Comparison of ENCODE assay signal across 7 mouse cellular contexts in the genomic region with DNA sequence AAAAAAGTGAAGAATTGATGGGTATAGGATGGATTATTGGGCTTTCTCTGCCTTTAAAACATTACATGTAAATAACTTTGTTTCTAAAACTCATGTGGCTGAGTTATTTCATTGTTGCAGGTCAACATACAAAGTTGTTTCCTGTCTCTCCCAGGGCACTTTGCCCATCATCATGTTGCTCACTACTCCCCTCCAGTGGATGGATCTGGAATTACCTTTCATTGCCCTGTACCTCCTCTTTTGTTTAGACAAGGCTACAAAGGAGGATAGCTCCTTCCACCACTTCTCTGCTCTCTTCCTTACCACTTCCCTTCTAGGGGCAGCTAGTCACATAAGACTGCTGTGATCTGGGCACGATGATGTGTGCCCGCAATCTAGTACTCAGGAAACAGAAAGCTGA. TPM values are rescaled to one million over a fixed set of nuclear protein-coding genes. Genes with fewer than 3 reads are reported as not detected.
A peak's percentile ranks its signal among the peaks of the same experiment; 100 is the strongest.
DNase-seq lines count a peak whose midpoint lies in the region; ATAC-seq and TF ChIP-seq lines count a peak whose summit lies in the region.

No protein-coding gene starts in this region.

- H3K27ac ChIP-seq in MEL (ENCODE audit: control insufficient read depth, low read depth, low read length): no peak overlapping the region
- no peak overlapping the region for H3K27ac ChIP-seq in gastrocnemius, adult 2 months
- H3K27ac ChIP-seq in lung, postnatal 0 days (ENCODE audit: low read length): no peak overlapping the region
- H3K27ac ChIP-seq in small intestine, adult 2 months (ENCODE audit: insufficient read depth, low read depth, low read length): no peak overlapping the region

- no peaks in the 10 kb centered on the region for H3K36me3 ChIP-seq in MEL (ENCODE audit: control insufficient read depth in 1 of 2, insufficient read depth in 2 of 2, low read length in 2 of 2)
- no peaks in the 10 kb centered on the region for H3K36me3 ChIP-seq in lung, postnatal 0 days (ENCODE audit: insufficient read depth, low read length)
- H3K36me3 ChIP-seq in small intestine, adult 2 months (ENCODE audit: control insufficient read depth, insufficient read depth, low read length): no peaks in the 10 kb centered on the region

- DNase-seq in CD4-positive, CD25-positive, alpha-beta regulatory T cell, adult 2 months (ENCODE audit: low read depth, low spot score): peak; percentile 90
- peak; percentile 83 for DNase-seq in MEL (ENCODE audit: low read depth, low spot score)
- peak; percentile 70 for DNase-seq in cerebellum, adult 11 months
- peak; percentile 72 for DNase-seq in gastrocnemius, adult 2 months
- DNase-seq in kidney, postnatal 4 days: peak; percentile 80 to 82
- DNase-seq in lung, postnatal 0 days (ENCODE audit: low spot score): peak; percentile 71

- H3K4me1 ChIP-seq in MEL (ENCODE audit: control insufficient read depth in 1 of 2, insufficient read depth in 2 of 2, low read length in 2 of 2): no peaks in the 10 kb centered on the region; a peak in 1 of 4 replicates
- no peaks in the 10 kb centered on the region for H3K4me1 ChIP-seq in lung, postnatal 0 days (ENCODE audit: insufficient read depth, low read depth, low read length)
- no peaks in the 10 kb centered on the region for H3K4me1 ChIP-seq in small intestine, adult 2 months (ENCODE audit: control insufficient read depth, insufficient read depth, insufficient read length, low read length)

- TF ChIP-seq RAD21 in MEL (IDR thresholded peaks at IDR 0.05; ENCODE audit: low read depth, low read length): peak; percentile 82

- H3K79me2 ChIP-seq in MEL (ENCODE audit: control insufficient read depth, insufficient read depth, low read length, poor library complexity): no peaks in the 10 kb centered on the region

- H3K4me2 ChIP-seq in lung, postnatal 0 days (replicated peaks; ENCODE audit: low read depth, low read length): no peak overlapping the region

- H3K4me3 ChIP-seq in MEL (ENCODE audit: control insufficient read depth in 1 of 2, insufficient read depth in 1 of 2, low read depth in 2 of 2, low read length in 2 of 2): no peak overlapping the region
- H3K4me3 ChIP-seq in gastrocnemius, adult 2 months: no peak overlapping the region
- no peak overlapping the region for H3K4me3 ChIP-seq in lung, postnatal 0 days (ENCODE audit: low read depth, low read length)
- H3K4me3 ChIP-seq in small intestine, adult 2 months (ENCODE audit: low read depth, low read length): no peak overlapping the region

- peak; percentile 46; the same call in 1 of the 2 replicates for ATAC-seq in lung, postnatal 0 days

- no peaks in the 10 kb centered on the region for H3K9me3 ChIP-seq in MEL (replicated peaks; ENCODE audit: insufficient read depth, low read length)
- H3K9me3 ChIP-seq in lung, postnatal 0 days (ENCODE audit: low read length): no peaks in the 10 kb centered on the region

- no peak overlapping the region for H3K9ac ChIP-seq in MEL (ENCODE audit: control insufficient read depth, low read depth, low read length, poor library complexity, severe bottlenecking)
- H3K9ac ChIP-seq in lung, postnatal 0 days (replicated peaks; ENCODE audit: low read depth): no peak overlapping the region

- peak in 1 of 2 experiments; percentile 13; a peak in 1 of 4 replicates for TF ChIP-seq EP300 in MEL (IDR thresholded peaks at IDR 0.05; ENCODE audit: low read depth in 1 of 2, low read length in 2 of 2)
- TF ChIP-seq EP300 in lung, postnatal 0 days (IDR thresholded peaks at IDR 0.05): no peak

- intact Hi-C loops in gastrocnemius, adult 2 months (cut with DNase I): loop anchor here (1.0 to 10.0 kb wide), 4 partner anchors 43 to 191 kb away; a partner anchor contains a TSS

- H3K27me3 ChIP-seq in MEL (ENCODE audit: control insufficient read depth in 1 of 2, insufficient read depth in 2 of 2, low read length in 2 of 2): peaks cover 0 to 4% of the 10 kb centered on the region in 2 experiments; a peak in 2 of 4 replicates
- no peaks in the 10 kb centered on the region for H3K27me3 ChIP-seq in lung, postnatal 0 days (replicated peaks; ENCODE audit: insufficient read depth, low read length)
- H3K27me3 ChIP-seq in small intestine, adult 2 months (ENCODE audit: control insufficient read depth, insufficient read depth, low read length): no peaks in the 10 kb centered on the region

- peak; percentile 60 to 94 (median 94) for TF ChIP-seq CTCF in MEL (IDR thresholded peaks at IDR 0.05 in 2 of 3, conservative IDR thresholded peaks at IDR 0.05 in 1 of 3; ENCODE audit: control insufficient read depth in 1 of 3, insufficient read depth in 1 of 3, low read depth in 2 of 3, low read length in 3 of 3, poor library complexity in 1 of 3, severe bottlenecking in 1 of 3)
- TF ChIP-seq CTCF in gastrocnemius, adult 2 months (IDR thresholded peaks at IDR 0.05): peak; percentile 84
- peak; percentile 91 for TF ChIP-seq CTCF in lung, postnatal 0 days (IDR thresholded peaks at IDR 0.05)
- TF ChIP-seq CTCF in small intestine, adult 2 months (IDR thresholded peaks at IDR 0.05; ENCODE audit: extremely low read depth, insufficient read length, insufficient replicate concordance, low read depth, low read length): peak; percentile 29; the same call in 1 of the 2 replicates

- 48% methylated on average over 2 of the region's 2 CpGs for WGBS in lung, postnatal 0 days
- WGBS in small intestine, adult 2 months: 51% methylated on average over 2 of the region's 2 CpGs

- no peak for TF ChIP-seq POLR2A in MEL (IDR thresholded peaks at IDR 0.05; ENCODE audit: control insufficient read depth in 1 of 2, insufficient read depth in 1 of 2, low read depth in 1 of 2, low read length in 2 of 2, poor library complexity in 1 of 2)
- no peak for TF ChIP-seq POLR2A in small intestine, adult 2 months (IDR thresholded peaks at IDR 0.05; ENCODE audit: low read depth, low read length)

TF ChIP-seq in MEL, 35 proteins besides CTCF, POLR2A, EP300 and RAD21:
- no peak for TF ChIP-seq TAL1 (IDR thresholded peaks at IDR 0.05; ENCODE audit: low read length)
- 0 out of 2 replicates have a peak, but pooled peaks have one; percentile 11 for TF ChIP-seq KAT2A (conservative IDR thresholded peaks at IDR 0.05; ENCODE audit: low read depth, low read length)
- peak; percentile 78 for TF ChIP-seq ZC3H11A (IDR thresholded peaks at IDR 0.05; ENCODE audit: low read depth, low read length)
- TF ChIP-seq TCF12 (IDR thresholded peaks at IDR 0.05; ENCODE audit: low read depth, low read length): no peak
- TF ChIP-seq USF1 (IDR thresholded peaks at IDR 0.05; ENCODE audit: low read depth, low read length): no peak
- peak; percentile 96 for TF ChIP-seq SMC3 (IDR thresholded peaks at IDR 0.05; ENCODE audit: low read depth, low read length)
- no peak for TF ChIP-seq CHD2 (IDR thresholded peaks at IDR 0.05; ENCODE audit: low read length)
- no peak for TF ChIP-seq MEF2A (IDR thresholded peaks at IDR 0.05; ENCODE audit: extremely low read depth, insufficient replicate concordance, low read depth, low read length, poor library complexity, severe bottlenecking)
- peak; percentile 54; the same call in 1 of the 2 replicates for TF ChIP-seq SIN3A (IDR thresholded peaks at IDR 0.05; ENCODE audit: low read length)
- 0 out of 2 replicates have a peak, but pooled peaks have one; percentile 40 for TF ChIP-seq JUND (IDR thresholded peaks at IDR 0.05; ENCODE audit: low read depth, low read length)
- no peak for TF ChIP-seq E2F4 (IDR thresholded peaks at IDR 0.05; ENCODE audit: borderline replicate concordance, low read depth, low read length)
- no peak for TF ChIP-seq ELF1 (IDR thresholded peaks at IDR 0.05; ENCODE audit: low read depth, low read length)

RNA-seq across cellular contexts. Expression of a gene that starts 7.7 kb away (rescaled TPM):
- 0.77 and 1.1 TPM in 2 replicates for total RNA-seq in MEL (2012; rRNA removed)
- 1 to 10 TPM in 1 of 2 experiments, not detected in 1; 1.8 TPM for polyA plus RNA-seq in MEL (2012; ENCODE audit: insufficient read depth in 1 of 2, insufficient read length in 2 of 2, low read depth in 1 of 2, low replicate concordance in 2 of 2, missing spikeins in 1 of 2)
- total RNA-seq in gastrocnemius, adult 2 months (2021): under 1 TPM; 0.10 to 0.14 TPM
- 0.24 and 0.35 TPM in 2 replicates for polyA plus RNA-seq in lung, postnatal 0 days (2015; fragmentation: Nextera tagmentation; extraction: Ambion mirVana)
- 2.8 and 4.4 TPM in 2 replicates for polyA plus RNA-seq in small intestine, adult 2 months (2012; rRNA removed)

Comparison
In these comparisons a context has a peak if more than half of its experiments do, and no peak if none do; other contexts are left out.
1. CTCF ChIP-seq: peak in every context shown above with its lines; median percentile 94 in MEL; 91 in lung, postnatal 0 days; 84 in gastrocnemius, adult 2 months; 29 in small intestine, adult 2 months.